ENCODE assay signal across 16 mouse cellular contexts in genomic region chr4:135477851-135478250, GRCm38 (mm10). TPM values are rescaled to one million over a fixed set of nuclear protein-coding genes. Genes with fewer than 3 reads are reported as not detected.
DNase-seq lines count a peak whose midpoint lies in the region.
"Had no signal": no experiment of that assay in that cellular context is flagged by ENCODE, and none has a peak within 500 bp of the region (broad histone marks: within the 10 kb centered on the region; RNA-seq: fewer than 3 reads in every experiment).

No protein-coding gene starts in this region.

- intact Hi-C loops in left cerebral cortex, postnatal 14 days (cut with DNase I), result no loop called here

- DNase-seq in adrenal gland, adult 2 months, result peak; percentile 63
- DNase-seq in adrenal gland, adult 8-10 months, result no peak
- peak; percentile 44 for DNase-seq in adrenal gland, postnatal 14 days
- DNase-seq in adrenal gland, postnatal 36 days, result peak; percentile 42 to 58
- DNase-seq in left cerebral cortex, postnatal 14 days (ENCODE audit: low spot score in 2 of 2), result no peak
- no peak for DNase-seq in embryo, embryonic 9.5 days (ENCODE audit: extremely low spot score)
- DNase-seq: cerebellum, adult 11 months; cerebellum, adult 18-20 months; cerebellum, adult 8-10 months; cerebellum, adult 9-11 months; cerebellum, postnatal 14 days; cerebellum, postnatal 36 days; embryo, embryonic 11 days; forebrain, postnatal 0 days had no signal

RNA-seq across cellular contexts. Expression of gene Stpg1, which starts 16.7 kb away (rescaled TPM):
- under 1 TPM; 0.32 to 0.41 TPM for total RNA-seq in adrenal gland, adult 2 months (2021)
- polyA plus RNA-seq in adrenal gland, adult 2 months (2012; rRNA removed), result 0.35 and 0.65 TPM in 2 replicates
- total RNA-seq in adrenal gland, adult 8-10 months (2022), result 1 to 10 TPM in 2 of 4 experiments, under 1 TPM in 2; 0.84 to 1.8 (median 1.1) TPM
- total RNA-seq in adrenal gland, postnatal 14 days (2021), result 0.19 and 1.1 TPM in 2 replicates
- total RNA-seq in adrenal gland, postnatal 36 days (2021), result under 1 TPM; 0.36 to 0.40 TPM
- total RNA-seq in left cerebral cortex, postnatal 14 days (2021), result 1 to 10 TPM in 1 of 2 experiments, under 1 TPM in 1; 0.81 to 1.1 TPM
- total RNA-seq: common myeloid progenitor, adult 5-6 weeks; MEL had no signal

RNA-seq across cellular contexts. Expression of gene Nipal3, which starts 17.0 kb away (rescaled TPM):
- 10 to 100 TPM; 16.0 to 24.6 TPM for total RNA-seq in adrenal gland, adult 2 months (2021)
- 15.2 and 21.6 TPM in 2 replicates for polyA plus RNA-seq in adrenal gland, adult 2 months (2012; rRNA removed)
- 10 to 100 TPM; 22.1 to 31.0 (median 26.2) TPM for total RNA-seq in adrenal gland, adult 8-10 months (2022)
- total RNA-seq in adrenal gland, postnatal 14 days (2021), result 15.5 and 15.8 TPM in 2 replicates
- 10 to 100 TPM; 11.3 to 21.9 TPM for total RNA-seq in adrenal gland, postnatal 36 days (2021)
- total RNA-seq in left cerebral cortex, postnatal 14 days (2021), result 100 to 1,000 TPM; 111 to 118 TPM

RNA-seq across cellular contexts. Expression of gene Rcan3, which starts 44.2 kb away (rescaled TPM):
- 10 to 100 TPM; 12.1 to 24.4 TPM for total RNA-seq in adrenal gland, adult 2 months (2021)
- 13.1 and 15.7 TPM in 2 replicates for polyA plus RNA-seq in adrenal gland, adult 2 months (2012; rRNA removed)
- total RNA-seq in adrenal gland, adult 8-10 months (2022), result 10 to 100 TPM; 19.1 to 33.0 (median 27.2) TPM
- total RNA-seq in adrenal gland, postnatal 14 days (2021), result 15.8 and 16.4 TPM in 2 replicates
- total RNA-seq in adrenal gland, postnatal 36 days (2021), result 10 to 100 TPM; 10.5 to 17.2 TPM
- 10 to 100 TPM; 34.7 to 36.8 TPM for total RNA-seq in left cerebral cortex, postnatal 14 days (2021)

Comparison
In these comparisons a context has a peak if more than half of its experiments do, and no peak if none do; other contexts are left out.
1. DNase-seq: peak in adrenal gland, adult 2 months (single experiment), adrenal gland, postnatal 14 days (single experiment) and adrenal gland, postnatal 36 days (2 of 2); none in adrenal gland, adult 8-10 months (single experiment), left cerebral cortex, postnatal 14 days (0 of 2) and embryo, embryonic 9.5 days (single experiment).